Mouse (Mus musculus): ENCODE results near the gene Kcnh4. TPM values are rescaled to one million over a fixed set of nuclear protein-coding genes. Genes with fewer than 3 reads are reported as not detected.
A peak's percentile ranks its signal among the peaks of the same experiment; 100 is the strongest.

Kcnh4 gene
- polyA plus RNA-seq, 2 experiments = not detected

GRCm38 (mm10) chr11:100694926-100695325, 64.8 kb downstream of the Kcnh4 start:
- H3K4me1 ChIP-seq (replicated peaks; ENCODE audit: control insufficient read depth in 2 of 2, insufficient read depth in 2 of 2, low read length in 1 of 2) = no peaks in the 10 kb centered on the region; a peak in 1 of 4 replicates
- no peak overlapping the region for H3K4me3 ChIP-seq (ENCODE audit: insufficient read depth in 1 of 2, low read depth in 2 of 2, low read length in 2 of 2)
- no peaks in the 10 kb centered on the region for H3K9me3 ChIP-seq (ENCODE audit: control insufficient read depth, low read length)
- no peak overlapping the region for H3K27ac ChIP-seq
- H3K36me3 ChIP-seq (replicated peaks; ENCODE audit: control insufficient read depth, insufficient read depth, low read depth) = no peaks in the 10 kb centered on the region
- 26% methylated on average over 5 of the region's 5 CpGs for WGBS (ENCODE audit: insufficient replicate concordance)
- DNase-seq (ENCODE audit: low read depth in 3 of 3, low spot score in 3 of 3) (peak in 1 of 3 experiments; percentile 30), ATAC-seq (ENCODE audit: insufficient read depth) (no peak)
- no peak overlapping the region for H3K4me2 ChIP-seq (ENCODE audit: low read depth)
- H3K9ac ChIP-seq (replicated peaks) = no peak overlapping the region
- no peaks in the 10 kb centered on the region for H3K27me3 ChIP-seq (ENCODE audit: control insufficient read depth, insufficient read depth, low read length)
- TF ChIP-seq EP300 (IDR thresholded peaks at IDR 0.05; ENCODE audit: low read depth) = no peak
- peak; percentile 94 for TF ChIP-seq CTCF (IDR thresholded peaks at IDR 0.05; ENCODE audit: low read depth)

GRCm38 (mm10) chr11:100693154-100693553, 66.6 kb downstream of the Kcnh4 start:
- Histone ChIP-seq H3K27ac (no peak overlapping the region), H3K9ac (replicated peaks) (no peak overlapping the region), H3K9me3 (ENCODE audit: control insufficient read depth, low read length) (no peaks in the 10 kb centered on the region), H3K4me3 (ENCODE audit: insufficient read depth in 1 of 2, low read depth in 2 of 2, low read length in 2 of 2) (no peak overlapping the region), H3K4me1 (replicated peaks; ENCODE audit: control insufficient read depth in 2 of 2, insufficient read depth in 2 of 2, low read length in 1 of 2) (no peaks in the 10 kb centered on the region; a peak in 1 of 4 replicates), H3K4me2 (ENCODE audit: low read depth) (no peak overlapping the region), H3K36me3 (replicated peaks; ENCODE audit: control insufficient read depth, insufficient read depth, low read depth) (no peaks in the 10 kb centered on the region), H3K27me3 (ENCODE audit: control insufficient read depth, insufficient read depth, low read length) (no peaks in the 10 kb centered on the region)
- ATAC-seq (ENCODE audit: insufficient read depth) = no peak
- no peak for DNase-seq (ENCODE audit: low read depth in 3 of 3, low spot score in 3 of 3)
- WGBS (ENCODE audit: insufficient replicate concordance) = 29% methylated on average over 5 of the region's 5 CpGs
- TF ChIP-seq CTCF (IDR thresholded peaks at IDR 0.05; ENCODE audit: low read depth) (no peak), EP300 (IDR thresholded peaks at IDR 0.05; ENCODE audit: low read depth) (no peak)

DNA sequence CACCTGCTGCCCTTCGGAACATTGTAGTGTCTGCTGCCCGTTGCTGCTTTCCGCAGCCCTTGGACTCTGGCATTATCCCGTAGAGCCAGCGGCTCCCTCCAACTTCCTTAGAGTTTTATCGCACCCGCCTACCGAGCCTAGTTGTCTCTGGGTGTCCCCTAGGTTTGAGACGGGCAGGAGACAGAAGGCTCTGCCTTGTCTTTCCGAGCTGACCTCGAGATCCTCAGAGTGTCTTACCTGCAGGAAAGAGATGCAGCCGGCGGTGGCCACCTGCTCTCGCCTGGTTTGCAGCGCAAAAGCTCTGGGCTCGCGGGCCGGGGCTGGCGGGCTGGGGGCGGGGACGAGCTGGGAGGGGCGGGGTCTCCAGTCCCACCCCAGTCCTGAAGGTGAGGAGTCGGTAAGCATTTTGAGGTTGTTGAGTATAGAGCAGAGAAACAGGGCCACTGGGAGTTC, 67.6 kb downstream of the Kcnh4 start, which contains the start of gene Zfp385c:
Gene Zfp385c (minus strand): TSS at position 292 of the 453 bp plus-strand sequence.
- no peak within 1 kb of the TSS for H3K27ac ChIP-seq
- no peaks in the 10 kb centered on the region for H3K36me3 ChIP-seq (replicated peaks; ENCODE audit: control insufficient read depth, insufficient read depth, low read depth)
- no peak for DNase-seq (ENCODE audit: low read depth in 3 of 3, low spot score in 3 of 3)
- H3K4me1 ChIP-seq (replicated peaks; ENCODE audit: control insufficient read depth in 2 of 2, insufficient read depth in 2 of 2, low read length in 1 of 2) = no peaks in the 10 kb centered on the region; a peak in 1 of 4 replicates
- peak within 1 kb of the TSS in 1 of 2 experiments; percentile 16; a peak in 1 of 4 replicates for H3K4me3 ChIP-seq (ENCODE audit: insufficient read depth in 1 of 2, low read depth in 2 of 2, low read length in 2 of 2)
- no peaks in the 10 kb centered on the region for H3K27me3 ChIP-seq (ENCODE audit: control insufficient read depth, insufficient read depth, low read length)
- no peaks in the 10 kb centered on the region for H3K9me3 ChIP-seq (ENCODE audit: control insufficient read depth, low read length)
- H3K4me2 ChIP-seq (ENCODE audit: low read depth) = peak within 1 kb of the TSS; percentile 44
- no peak for ATAC-seq (ENCODE audit: insufficient read depth)
- WGBS (ENCODE audit: insufficient replicate concordance) = under 1% methylated on average over 23 of the region's 23 CpGs
- H3K9ac ChIP-seq (replicated peaks) = no peak within 1 kb of the TSS
- TF ChIP-seq CTCF (IDR thresholded peaks at IDR 0.05; ENCODE audit: low read depth) = no peak
- no peak for TF ChIP-seq EP300 (IDR thresholded peaks at IDR 0.05; ENCODE audit: low read depth)

GRCm38 (mm10) chr11:100690389-100690788, 69.4 kb downstream of the Kcnh4 start:
- DNase-seq (ENCODE audit: low read depth in 3 of 3, low spot score in 3 of 3) (no peak), ATAC-seq (ENCODE audit: insufficient read depth) (no peak)
- TF ChIP-seq CTCF (IDR thresholded peaks at IDR 0.05; ENCODE audit: low read depth) (no peak), EP300 (IDR thresholded peaks at IDR 0.05; ENCODE audit: low read depth) (no peak)
- no peak overlapping the region for H3K4me3 ChIP-seq (ENCODE audit: insufficient read depth in 1 of 2, low read depth in 2 of 2, low read length in 2 of 2)
- no peak overlapping the region for H3K9ac ChIP-seq (replicated peaks)
- no peaks in the 10 kb centered on the region for H3K27me3 ChIP-seq (ENCODE audit: control insufficient read depth, insufficient read depth, low read length)
- no peaks in the 10 kb centered on the region for H3K9me3 ChIP-seq (ENCODE audit: control insufficient read depth, low read length)
- WGBS (ENCODE audit: insufficient replicate concordance) = 60% methylated on average over 7 of the region's 7 CpGs
- H3K36me3 ChIP-seq (replicated peaks; ENCODE audit: control insufficient read depth, insufficient read depth, low read depth) = no peaks in the 10 kb centered on the region
- no peak overlapping the region for H3K27ac ChIP-seq
- H3K4me1 ChIP-seq (replicated peaks; ENCODE audit: control insufficient read depth in 2 of 2, insufficient read depth in 2 of 2, low read length in 1 of 2) = no peaks in the 10 kb centered on the region; a peak in 1 of 4 replicates
- no peak overlapping the region for H3K4me2 ChIP-seq (ENCODE audit: low read depth)

Other genes with a start within 250 kb of the Kcnh4 start
- gene Acly, start 231.9 kb downstream of the Kcnh4 start, polyA plus RNA-seq (2012; rRNA removed) = 35.5 and 45.9 TPM in 2 replicates
- 68.2 and 76.7 TPM in 2 replicates for gene Acly, start 231.9 kb downstream of the Kcnh4 start, polyA plus RNA-seq (2014; fragmentation: Nextera tagmentation; extraction: Ambion mirVana)
- gene Ttc25, start 214.3 kb downstream of the Kcnh4 start, polyA plus RNA-seq (2012; rRNA removed) = 0.01 and 0.03 TPM in 2 replicates
- 0.13 and 0.19 TPM in 2 replicates for gene Ttc25, start 214.3 kb downstream of the Kcnh4 start, polyA plus RNA-seq (2014; fragmentation: Nextera tagmentation; extraction: Ambion mirVana)
- 5.2 and 6.3 TPM in 2 replicates for gene Cnp, start 185.0 kb downstream of the Kcnh4 start, polyA plus RNA-seq (2012; rRNA removed)
- gene Cnp, start 185.0 kb downstream of the Kcnh4 start, polyA plus RNA-seq (2014; fragmentation: Nextera tagmentation; extraction: Ambion mirVana) = 10.0 and 12.0 TPM in 2 replicates
- gene Nkiras2, start 140.7 kb downstream of the Kcnh4 start, polyA plus RNA-seq (2012; rRNA removed) = 15.0 and 15.5 TPM in 2 replicates
- 16.8 and 17.0 TPM in 2 replicates for gene Nkiras2, start 140.7 kb downstream of the Kcnh4 start, polyA plus RNA-seq (2014; fragmentation: Nextera tagmentation; extraction: Ambion mirVana)
- 40.6 and 61.7 TPM in 2 replicates for gene Dnajc7, start 139.8 kb downstream of the Kcnh4 start, polyA plus RNA-seq (2012; rRNA removed)
- gene Dnajc7, start 139.8 kb downstream of the Kcnh4 start, polyA plus RNA-seq (2014; fragmentation: Nextera tagmentation; extraction: Ambion mirVana) = 13.4 and 15.1 TPM in 2 replicates
- gene Zfp385c, start 67.5 kb downstream of the Kcnh4 start, polyA plus RNA-seq (2012; rRNA removed) = not detected in 2 replicates
- gene Zfp385c, start 67.5 kb downstream of the Kcnh4 start, polyA plus RNA-seq (2014; fragmentation: Nextera tagmentation; extraction: Ambion mirVana) = not detected in 2 replicates
- 1.5 and 1.6 TPM in 2 replicates for gene Dhx58, start 55.7 kb downstream of the Kcnh4 start, polyA plus RNA-seq (2012; rRNA removed)
- 1.3 and 1.7 TPM in 2 replicates for gene Dhx58, start 55.7 kb downstream of the Kcnh4 start, polyA plus RNA-seq (2014; fragmentation: Nextera tagmentation; extraction: Ambion mirVana)
- 13.0 and 13.8 TPM in 2 replicates for gene Kat2a, start 47.5 kb downstream of the Kcnh4 start, polyA plus RNA-seq (2012; rRNA removed)
- 12.7 and 14.6 TPM in 2 replicates for gene Kat2a, start 47.5 kb downstream of the Kcnh4 start, polyA plus RNA-seq (2014; fragmentation: Nextera tagmentation; extraction: Ambion mirVana)
- gene Hspb9, start 46.1 kb downstream of the Kcnh4 start, polyA plus RNA-seq (2012; rRNA removed) = not detected in 2 replicates
- gene Hspb9, start 46.1 kb downstream of the Kcnh4 start, polyA plus RNA-seq (2014; fragmentation: Nextera tagmentation; extraction: Ambion mirVana) = 0.14 TPM in 1 of 2 replicates, not detected in the other
- 109 and 127 TPM in 2 replicates for gene Rab5c, start 21.7 kb downstream of the Kcnh4 start, polyA plus RNA-seq (2012; rRNA removed)
- 57.4 and 59.9 TPM in 2 replicates for gene Rab5c, start 21.7 kb downstream of the Kcnh4 start, polyA plus RNA-seq (2014; fragmentation: Nextera tagmentation; extraction: Ambion mirVana)
- not detected in 2 replicates for gene Hcrt, start 3.0 kb upstream of the Kcnh4 start, polyA plus RNA-seq (2012; rRNA removed)
- gene Hcrt, start 3.0 kb upstream of the Kcnh4 start, polyA plus RNA-seq (2014; fragmentation: Nextera tagmentation; extraction: Ambion mirVana) = not detected in 2 replicates
- gene Ghdc, start 11.0 kb upstream of the Kcnh4 start, polyA plus RNA-seq (2012; rRNA removed) = 2.2 and 2.3 TPM in 2 replicates
- gene Ghdc, start 11.0 kb upstream of the Kcnh4 start, polyA plus RNA-seq (2014; fragmentation: Nextera tagmentation; extraction: Ambion mirVana) = 0.76 and 0.77 TPM in 2 replicates
- gene Stat5b, start 90.8 kb upstream of the Kcnh4 start, polyA plus RNA-seq (2012; rRNA removed) = 10.6 and 12.4 TPM in 2 replicates
- gene Stat5b, start 90.8 kb upstream of the Kcnh4 start, polyA plus RNA-seq (2014; fragmentation: Nextera tagmentation; extraction: Ambion mirVana) = 16.4 and 19.3 TPM in 2 replicates
- 7.8 and 8.5 TPM in 2 replicates for gene Stat5a, start 99.4 kb upstream of the Kcnh4 start, polyA plus RNA-seq (2012; rRNA removed)
- 7.2 and 8.6 TPM in 2 replicates for gene Stat5a, start 99.4 kb upstream of the Kcnh4 start, polyA plus RNA-seq (2014; fragmentation: Nextera tagmentation; extraction: Ambion mirVana)
- 15.0 and 17.7 TPM in 2 replicates for gene Stat3, start 179.6 kb upstream of the Kcnh4 start, polyA plus RNA-seq (2012; rRNA removed)
- 27.2 and 27.4 TPM in 2 replicates for gene Stat3, start 179.6 kb upstream of the Kcnh4 start, polyA plus RNA-seq (2014; fragmentation: Nextera tagmentation; extraction: Ambion mirVana)
- 5.0 and 7.0 TPM in 2 replicates for gene Cavin1, start 210.9 kb upstream of the Kcnh4 start, polyA plus RNA-seq (2012; rRNA removed)
- 8.1 and 8.7 TPM in 2 replicates for gene Cavin1, start 210.9 kb upstream of the Kcnh4 start, polyA plus RNA-seq (2014; fragmentation: Nextera tagmentation; extraction: Ambion mirVana)
- 28.3 and 29.5 TPM in 2 replicates for gene Atp6v0a1, start 249.5 kb upstream of the Kcnh4 start, polyA plus RNA-seq (2012; rRNA removed)
- 37.8 and 40.3 TPM in 2 replicates for gene Atp6v0a1, start 249.5 kb upstream of the Kcnh4 start, polyA plus RNA-seq (2014; fragmentation: Nextera tagmentation; extraction: Ambion mirVana)